Mouse (Mus musculus): ENCODE data around the gene Mgst3. TPM values are rescaled to one million over a fixed set of nuclear protein-coding genes. Genes with fewer than 3 reads are reported as not detected.

The Mgst3 gene
- total RNA-seq, 2 experiments from 2014 or later, result 284 to 285 TPM

DNA sequence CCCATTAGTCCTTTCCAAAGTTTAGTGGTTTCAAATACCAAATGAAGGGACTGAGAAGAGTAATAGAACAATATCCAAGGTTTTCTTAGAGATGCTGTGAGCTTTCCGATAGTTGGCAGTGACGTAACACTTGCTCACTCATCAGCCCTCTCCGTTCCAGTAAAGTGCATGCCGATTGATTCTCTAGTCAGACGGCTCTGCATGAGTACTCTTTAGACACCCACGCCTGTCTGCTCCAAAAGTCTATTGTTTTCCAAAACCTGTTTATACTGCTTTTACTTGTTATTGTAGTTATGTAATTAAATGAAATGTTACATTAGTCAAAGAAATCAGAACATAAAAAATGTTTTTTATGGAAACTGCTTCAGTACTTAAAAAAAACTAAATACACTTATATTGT, 64.9 kb downstream of the Mgst3 start:
- intact Hi-C loops (cut with DNase I), result no loop called here
- no peak for DNase-seq (ENCODE audit: low spot score)

Small RNA genes within 50 kb of the gene (microRNA-seq; reads per million reads assigned to microRNA genes)
- gene Gm25911, result not detected

Other genes starting within 250 kb of the Mgst3 start
- gene Uck2, start 108.5 kb downstream of the Mgst3 start, total RNA-seq (2021), result 10 to 100 TPM; 54.7 to 59.7 TPM
- gene Tmco1, start 85.5 kb downstream of the Mgst3 start, total RNA-seq (2021), result 10 to 100 TPM; 87.3 to 94.7 TPM
- gene Aldh9a1, start 43.9 kb downstream of the Mgst3 start, total RNA-seq (2021), result 10 to 100 TPM; 21.4 to 23.6 TPM
- gene Lrrc52, start 72.9 kb upstream of the Mgst3 start, total RNA-seq (2021), result 1 to 10 TPM in 1 of 2 experiments, under 1 TPM in 1; 0.75 to 2.1 TPM
- gene Rxrg, start 204.5 kb upstream of the Mgst3 start, total RNA-seq (2021), result 10 to 100 TPM; 63.8 to 66.6 TPM

Measured in heart, postnatal 25 days (tissue).